Mouse (Mus musculus) liver, embryonic 14.5 days (tissue): ENCODE measurements at regions not wholly inside any gene's neighbourhood (a gene's known extent, or its start where the extent isn't known, plus 50 kb on each side); places are given as distances from the start of the nearest gene placed in this dataset.

Source experiments
- CTCF ChIP-seq: IDR thresholded peaks from 2 replicates; pipeline ENCODE4 v1.5.1; 2016; ENCODE audit warnings: antibody characterized with exemption, low read depth, control low read depth
- EP300 ChIP-seq: IDR thresholded peaks from 2 replicates; pipeline ENCODE4 v1.6.1; 2016; ENCODE audit warnings: antibody characterized with exemption, low read depth

GRCm38 (mm10) chr10:111085561-111085960 lies 75.6 kb upstream of the Zdhhc17 start:
- no peak for TF ChIP-seq CTCF
- TF ChIP-seq EP300: no peak
